8 mouse cellular contexts compared by ENCODE assay signal in genomic region chr10:18197206-18197979, GRCm38 (mm10). TPM values are rescaled to one million over a fixed set of nuclear protein-coding genes. Genes with fewer than 3 reads are reported as not detected.
DNase-seq lines count a peak whose midpoint lies in the region; ATAC-seq and TF ChIP-seq lines count a peak whose summit lies in the region.

No protein-coding gene starts in this region.

- DNase-seq in CD4-positive, CD25-positive, alpha-beta regulatory T cell, adult 2 months (ENCODE audit: low read depth, low spot score): peak; percentile 88
- peak; percentile 41 to 78 for DNase-seq in adrenal gland, postnatal 36 days
- DNase-seq in limb, embryonic 14.5 days (ENCODE audit: low spot score): peak; percentile 90
- peak; percentile 45 to 56 for DNase-seq in spleen, postnatal 36 days (ENCODE audit: low spot score in 2 of 2)

- 50% methylated on average over 14 of the region's 14 CpGs for WGBS in embryonic facial prominence, embryonic 13.5 days
- WGBS in heart, embryonic 11.5 days (ENCODE audit: insufficient replicate concordance): 51% methylated on average over 14 of the region's 14 CpGs
- WGBS in kidney, embryonic 15.5 days: 39% methylated on average over 14 of the region's 14 CpGs
- WGBS in limb, embryonic 14.5 days: 54% methylated on average over 14 of the region's 14 CpGs
- WGBS in midbrain, embryonic 16.5 days: 63% methylated on average over 14 of the region's 14 CpGs

- peak overlapping the region; percentile 29 for H3K4me3 ChIP-seq in embryonic facial prominence, embryonic 13.5 days
- H3K4me3 ChIP-seq in heart, embryonic 11.5 days (ENCODE audit: low read depth, low read length): peak overlapping the region; percentile 28
- peak overlapping the region; percentile 43 for H3K4me3 ChIP-seq in kidney, embryonic 15.5 days (replicated peaks)
- 0 out of 2 replicates have a peak overlapping the region, but pooled peaks have one; percentile 11 for H3K4me3 ChIP-seq in limb, embryonic 14.5 days (replicated peaks; ENCODE audit: low read length)
- H3K4me3 ChIP-seq in midbrain, embryonic 16.5 days (ENCODE audit: low read depth, low read length): 0 out of 2 replicates have a peak overlapping the region, but pooled peaks have one; percentile 6

- TF ChIP-seq POLR2A in limb, embryonic 14.5 days (IDR thresholded peaks at IDR 0.05; ENCODE audit: borderline replicate concordance, extremely low read depth, insufficient read depth, insufficient read length): no peak

- H3K27me3 ChIP-seq in embryonic facial prominence, embryonic 13.5 days: no peaks in the 10 kb centered on the region
- H3K27me3 ChIP-seq in heart, embryonic 11.5 days (ENCODE audit: control insufficient read depth, insufficient read depth, low read length): no peaks in the 10 kb centered on the region
- no peaks in the 10 kb centered on the region for H3K27me3 ChIP-seq in kidney, embryonic 15.5 days
- H3K27me3 ChIP-seq in limb, embryonic 14.5 days (ENCODE audit: control insufficient read depth, insufficient read depth, low read length): no peaks in the 10 kb centered on the region
- no peaks in the 10 kb centered on the region for H3K27me3 ChIP-seq in midbrain, embryonic 16.5 days (ENCODE audit: control insufficient read depth, insufficient read depth, low read depth, low read length)

- no peak overlapping the region for H3K9ac ChIP-seq in embryonic facial prominence, embryonic 13.5 days
- no peak overlapping the region for H3K9ac ChIP-seq in heart, embryonic 11.5 days (ENCODE audit: low read depth, low read length)
- H3K9ac ChIP-seq in kidney, embryonic 15.5 days: no peak overlapping the region
- H3K9ac ChIP-seq in limb, embryonic 14.5 days (ENCODE audit: low read depth, low read length, severe bottlenecking): 0 out of 2 replicates have a peak overlapping the region, but pooled peaks have one; percentile 26
- no peak overlapping the region for H3K9ac ChIP-seq in midbrain, embryonic 16.5 days (ENCODE audit: low read depth, low read length)

- no peaks in the 10 kb centered on the region for H3K4me1 ChIP-seq in embryonic facial prominence, embryonic 13.5 days
- H3K4me1 ChIP-seq in heart, embryonic 11.5 days (ENCODE audit: control insufficient read depth, insufficient read depth, low read length): no peaks in the 10 kb centered on the region
- H3K4me1 ChIP-seq in kidney, embryonic 15.5 days: peaks cover 12% of the 10 kb centered on the region
- H3K4me1 ChIP-seq in limb, embryonic 14.5 days (ENCODE audit: control insufficient read depth, insufficient read depth, low read length): no peaks in the 10 kb centered on the region; the same call in 1 of the 2 replicates
- H3K4me1 ChIP-seq in midbrain, embryonic 16.5 days (ENCODE audit: control insufficient read depth, insufficient read depth, low read length): 0 out of 2 replicates have a peak, but pooled peaks cover 5% of the 10 kb centered on the region

- ATAC-seq in embryonic facial prominence, embryonic 13.5 days (ENCODE audit: insufficient number of reproducible peaks, insufficient read depth, low FRiP score, low TSS enrichment, low read depth): no peak
- ATAC-seq in heart, embryonic 11.5 days (replicated peaks; ENCODE audit: insufficient number of reproducible peaks, low FRiP score, low TSS enrichment): no peak
- ATAC-seq in kidney, embryonic 15.5 days (replicated peaks; ENCODE audit: low FRiP score): no peak; the same call in 1 of the 2 replicates
- peak; percentile 65 for ATAC-seq in limb, embryonic 14.5 days (ENCODE audit: low FRiP score, low read depth)
- peak; percentile 43; the same call in 1 of the 2 replicates for ATAC-seq in midbrain, embryonic 16.5 days

- H3K36me3 ChIP-seq in embryonic facial prominence, embryonic 13.5 days: no peaks in the 10 kb centered on the region
- H3K36me3 ChIP-seq in heart, embryonic 11.5 days (ENCODE audit: control insufficient read depth, insufficient read depth, low read length): no peaks in the 10 kb centered on the region
- no peaks in the 10 kb centered on the region for H3K36me3 ChIP-seq in kidney, embryonic 15.5 days
- no peaks in the 10 kb centered on the region for H3K36me3 ChIP-seq in limb, embryonic 14.5 days (ENCODE audit: control insufficient read depth, insufficient read depth, low read length)
- H3K36me3 ChIP-seq in midbrain, embryonic 16.5 days (ENCODE audit: control insufficient read depth, insufficient read depth, low read length): no peaks in the 10 kb centered on the region

- peak overlapping the region; percentile 50 for H3K4me2 ChIP-seq in embryonic facial prominence, embryonic 13.5 days
- H3K4me2 ChIP-seq in heart, embryonic 11.5 days: peak overlapping the region; percentile 54
- peak overlapping the region; percentile 64 for H3K4me2 ChIP-seq in kidney, embryonic 15.5 days
- peak overlapping the region; percentile 39 for H3K4me2 ChIP-seq in limb, embryonic 14.5 days (replicated peaks; ENCODE audit: low read depth, low read length, severe bottlenecking)
- peak overlapping the region; percentile 46 for H3K4me2 ChIP-seq in midbrain, embryonic 16.5 days (ENCODE audit: low read length)

- H3K9me3 ChIP-seq in embryonic facial prominence, embryonic 13.5 days: no peaks in the 10 kb centered on the region
- H3K9me3 ChIP-seq in heart, embryonic 11.5 days (replicated peaks; ENCODE audit: control insufficient read depth, low read length): no peaks in the 10 kb centered on the region
- no peaks in the 10 kb centered on the region for H3K9me3 ChIP-seq in kidney, embryonic 15.5 days (replicated peaks)
- no peaks in the 10 kb centered on the region for H3K9me3 ChIP-seq in limb, embryonic 14.5 days (ENCODE audit: control insufficient read depth, low read length)
- no peaks in the 10 kb centered on the region for H3K9me3 ChIP-seq in midbrain, embryonic 16.5 days (replicated peaks; ENCODE audit: control insufficient read depth, low read length, poor library complexity, severe bottlenecking)

- H3K27ac ChIP-seq in embryonic facial prominence, embryonic 13.5 days: no peak overlapping the region; the same call in 1 of the 2 replicates
- no peak overlapping the region for H3K27ac ChIP-seq in heart, embryonic 11.5 days (ENCODE audit: low read depth, low read length)
- H3K27ac ChIP-seq in kidney, embryonic 15.5 days: no peak overlapping the region
- no peak overlapping the region for H3K27ac ChIP-seq in limb, embryonic 14.5 days (replicated peaks; ENCODE audit: low read depth, low read length)
- H3K27ac ChIP-seq in midbrain, embryonic 16.5 days (ENCODE audit: low read length): no peak overlapping the region

RNA-seq across cellular contexts. Expression of gene Ect2l, which starts 13.3 kb away (rescaled TPM):
- total RNA-seq in adrenal gland, postnatal 36 days (2021): not detected
- 0.34 and 0.98 TPM in 2 replicates for polyA plus RNA-seq in embryonic facial prominence, embryonic 13.5 days (2015; fragmentation: Nextera tagmentation; extraction: Ambion mirVana)
- polyA plus RNA-seq in heart, embryonic 11.5 days (2014; fragmentation: Nextera tagmentation; extraction: Ambion mirVana): 0.44 TPM in 1 of 2 replicates, not detected in the other
- 0.38 and 0.55 TPM in 2 replicates for polyA plus RNA-seq in kidney, embryonic 15.5 days (2015; fragmentation: Nextera tagmentation; extraction: Ambion mirVana)
- polyA plus RNA-seq in limb, embryonic 14.5 days (2012; rRNA removed): 1.4 and 1.5 TPM in 2 replicates
- polyA plus RNA-seq in limb, embryonic 14.5 days (2014; fragmentation: Nextera tagmentation; extraction: Ambion mirVana): 0.88 and 1.0 TPM in 2 replicates
- polyA plus RNA-seq in midbrain, embryonic 16.5 days (2015; fragmentation: Nextera tagmentation; extraction: Ambion mirVana): 0.32 and 0.33 TPM in 2 replicates

RNA-seq across cellular contexts. Expression of gene Ccdc28a, which starts 37.4 kb away (rescaled TPM):
- total RNA-seq in adrenal gland, postnatal 36 days (2021): 10 to 100 TPM in 1 of 2 experiments, 1 to 10 TPM in 1; 9.6 to 11.3 TPM
- 10.3 and 10.7 TPM in 2 replicates for polyA plus RNA-seq in embryonic facial prominence, embryonic 13.5 days (2015; fragmentation: Nextera tagmentation; extraction: Ambion mirVana)
- 8.9 and 10.0 TPM in 2 replicates for polyA plus RNA-seq in heart, embryonic 11.5 days (2014; fragmentation: Nextera tagmentation; extraction: Ambion mirVana)
- polyA plus RNA-seq in kidney, embryonic 15.5 days (2015; fragmentation: Nextera tagmentation; extraction: Ambion mirVana): 14.4 and 16.1 TPM in 2 replicates
- polyA plus RNA-seq in limb, embryonic 14.5 days (2012; rRNA removed): 20.6 and 20.8 TPM in 2 replicates
- 13.0 and 14.6 TPM in 2 replicates for polyA plus RNA-seq in limb, embryonic 14.5 days (2014; fragmentation: Nextera tagmentation; extraction: Ambion mirVana)
- 5.3 and 7.3 TPM in 2 replicates for polyA plus RNA-seq in midbrain, embryonic 16.5 days (2015; fragmentation: Nextera tagmentation; extraction: Ambion mirVana)

Comparison
In these comparisons a context has a peak if more than half of its experiments do, and no peak if none do; other contexts are left out.
1. ATAC-seq: peak in limb, embryonic 14.5 days (single experiment) and midbrain, embryonic 16.5 days (single experiment); none in embryonic facial prominence, embryonic 13.5 days (single experiment), heart, embryonic 11.5 days (single experiment) and kidney, embryonic 15.5 days (single experiment).
2. Peak in every context shown above with its lines, with median percentiles within 50 percentile points of each other: DNase-seq, H3K4me2 ChIP-seq and H3K4me3 ChIP-seq.